Mouse (Mus musculus): ENCODE data around the gene BC025920. TPM values are rescaled to one million over a fixed set of nuclear protein-coding genes. Genes with fewer than 3 reads are reported as not detected.
"Not testable (repeated sequence)": the region's sequence is repeated elsewhere in the genome, so short reads cannot be mapped to it uniquely, and the experiment has no call there.

The BC025920 gene
- polyA plus RNA-seq, 1 experiment from 2014 or later = 1.2 TPM

DNA sequence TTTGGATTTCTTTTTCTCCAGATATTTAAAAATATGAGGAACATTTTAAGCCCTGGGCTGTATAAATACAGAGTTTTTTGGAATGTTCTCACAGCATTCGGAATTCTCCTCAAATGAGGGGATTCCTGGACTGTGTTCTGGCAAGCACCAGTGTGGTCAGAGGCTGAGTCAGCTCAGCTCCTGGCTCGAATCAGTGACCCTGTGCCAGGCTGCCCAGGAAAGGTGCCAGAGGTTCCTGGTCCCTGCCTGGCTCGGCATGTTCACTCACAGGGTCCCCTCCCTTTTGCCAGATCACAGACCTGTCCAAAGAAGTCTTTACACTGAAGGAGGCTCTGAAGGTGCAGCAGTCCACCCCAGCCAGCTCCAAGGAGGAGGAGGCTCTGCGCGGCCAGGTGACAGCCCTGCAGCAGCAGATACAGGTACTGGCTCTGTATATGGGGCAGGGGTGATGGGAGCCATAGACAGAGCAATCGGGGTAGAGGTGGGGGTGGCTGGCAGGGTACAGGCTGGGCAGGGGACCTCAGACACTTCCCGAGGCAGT, 40.0 kb downstream of the BC025920 start:
- DNase-seq (ENCODE audit: low spot score) (no peak), ATAC-seq (ENCODE audit: low FRiP score) (no peak)
- Histone ChIP-seq H3K27me3 (ENCODE audit: control insufficient read depth, insufficient read depth, low read length) (no peaks in the 10 kb centered on the region), H3K36me3 (ENCODE audit: control insufficient read depth, insufficient read depth, low read length) (no peaks in the 10 kb centered on the region), H3K4me1 (replicated peaks; ENCODE audit: control insufficient read depth, insufficient read depth, low read length) (peaks cover 8% of the 10 kb centered on the region), H3K27ac (ENCODE audit: low read depth, low read length) (no peak overlapping the region), H3K4me3 (ENCODE audit: low read depth, low read length) (no peak overlapping the region), H3K4me2 (replicated peaks; ENCODE audit: low read depth, low read length) (no peak overlapping the region), H3K9me3 (ENCODE audit: control insufficient read depth, low read length) (no peaks in the 10 kb centered on the region), H3K9ac (ENCODE audit: low read depth, low read length) (no peak overlapping the region)
- 83% methylated on average over 7 of the region's 7 CpGs for WGBS

DNA sequence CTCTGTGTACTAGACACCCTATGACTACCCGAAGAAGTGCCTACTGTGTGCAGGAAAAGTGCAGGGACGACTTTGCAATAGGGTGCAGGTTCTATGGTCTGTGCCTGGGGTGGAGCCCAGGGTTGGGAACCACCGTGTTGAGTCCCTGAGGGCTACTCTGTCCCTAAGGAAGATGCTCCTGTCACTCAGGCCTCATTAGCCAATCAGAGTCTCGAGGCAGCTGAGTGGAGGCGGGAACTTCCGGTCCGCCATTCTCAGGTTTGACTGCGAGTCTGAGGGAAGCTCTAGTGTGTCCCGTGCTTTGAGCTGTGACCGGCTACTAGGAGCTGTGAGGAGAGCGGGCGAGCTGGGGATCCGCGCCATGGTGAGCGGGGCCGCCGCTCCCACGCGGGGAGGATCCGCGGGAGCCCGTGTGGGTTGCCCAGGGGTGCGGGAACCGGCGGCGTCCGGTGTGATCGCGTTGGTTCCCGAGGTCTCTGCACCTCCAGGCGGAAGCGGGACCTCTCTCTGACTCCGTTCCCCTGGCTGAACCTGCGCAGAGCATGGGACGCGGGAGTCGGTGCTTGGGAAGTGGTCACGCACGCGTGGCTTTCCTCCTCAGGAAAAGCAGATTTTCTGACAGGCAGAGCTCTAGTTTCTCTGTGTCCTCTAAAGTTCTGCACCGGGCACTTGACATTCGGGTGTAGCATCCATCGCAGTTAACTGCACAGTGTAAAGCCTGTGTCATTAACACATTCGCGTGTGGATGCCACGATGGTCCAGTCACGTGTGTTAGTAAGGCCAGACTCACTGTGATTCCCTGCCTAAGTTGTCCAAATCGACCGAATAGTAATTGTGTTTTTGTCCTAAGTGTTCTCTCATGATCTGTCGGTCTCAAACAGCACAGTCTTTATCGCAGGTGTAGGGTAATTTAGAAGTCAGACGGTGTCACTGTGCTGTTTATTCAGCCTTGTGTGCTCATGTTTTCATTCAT, 43.0 kb downstream of the BC025920 start, which contains the start of gene Gm10778:
Gene Gm10778, plus strand, starts transcription at position 257 of the 973 bp plus-strand sequence.
- 7% methylated on average over 26 of the region's 52 CpGs for WGBS
- H3K9me3 ChIP-seq (ENCODE audit: control insufficient read depth, low read length); H3K4me1 ChIP-seq (replicated peaks; ENCODE audit: control insufficient read depth, insufficient read depth, low read length); H3K27me3 ChIP-seq (ENCODE audit: control insufficient read depth, insufficient read depth, low read length); H3K27ac ChIP-seq (ENCODE audit: low read depth, low read length); H3K36me3 ChIP-seq (ENCODE audit: control insufficient read depth, insufficient read depth, low read length): not testable (repeated sequence)
- Histone ChIP-seq H3K4me3 (ENCODE audit: low read depth, low read length) (peak within 1 kb of the TSS; percentile 48), H3K9ac (ENCODE audit: low read depth, low read length) (peak within 1 kb of the TSS; percentile 64), H3K4me2 (replicated peaks; ENCODE audit: low read depth, low read length) (peak within 1 kb of the TSS; percentile 41)
- DNase-seq (ENCODE audit: low spot score) (peak; percentile 95), ATAC-seq (ENCODE audit: low FRiP score) (peak; percentile 97)

DNA sequence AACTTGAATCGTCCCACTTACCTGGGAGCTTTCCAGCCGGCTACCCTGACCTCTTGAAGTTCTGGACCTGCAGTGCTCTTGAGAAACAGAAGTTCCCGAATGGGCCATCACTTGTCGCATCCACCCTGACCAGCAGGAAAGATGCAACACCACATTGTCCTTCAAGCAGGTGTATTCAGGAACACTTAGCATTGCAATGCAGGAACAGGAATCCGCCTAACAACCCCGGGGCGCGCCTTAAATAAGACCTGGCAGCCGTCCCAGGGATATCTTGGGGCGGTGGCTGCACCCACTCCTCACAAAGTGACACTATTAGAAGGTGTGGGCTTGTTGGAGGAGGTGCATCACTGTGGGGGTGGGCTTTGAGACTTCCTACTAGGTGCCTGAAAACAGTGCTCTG, 49.1 kb downstream of the BC025920 start:
- H3K27me3 ChIP-seq (ENCODE audit: control insufficient read depth, insufficient read depth, low read length) = no peaks in the 10 kb centered on the region
- H3K36me3 ChIP-seq (ENCODE audit: control insufficient read depth, insufficient read depth, low read length) = no peaks in the 10 kb centered on the region
- peaks cover 16% of the 10 kb centered on the region for H3K9me3 ChIP-seq (ENCODE audit: control insufficient read depth, low read length)
- DNase-seq (ENCODE audit: low spot score) = no peak
- no peak overlapping the region for H3K9ac ChIP-seq (ENCODE audit: low read depth, low read length)
- H3K4me2 ChIP-seq (replicated peaks; ENCODE audit: low read depth, low read length) = no peak overlapping the region
- 94% methylated on average over 10 of the region's 10 CpGs for WGBS
- ATAC-seq (ENCODE audit: low FRiP score) = no peak
- no peaks in the 10 kb centered on the region for H3K4me1 ChIP-seq (replicated peaks; ENCODE audit: control insufficient read depth, insufficient read depth, low read length)
- H3K4me3 ChIP-seq (ENCODE audit: low read depth, low read length) = no peak overlapping the region
- H3K27ac ChIP-seq (ENCODE audit: low read depth, low read length) = no peak overlapping the region

DNA sequence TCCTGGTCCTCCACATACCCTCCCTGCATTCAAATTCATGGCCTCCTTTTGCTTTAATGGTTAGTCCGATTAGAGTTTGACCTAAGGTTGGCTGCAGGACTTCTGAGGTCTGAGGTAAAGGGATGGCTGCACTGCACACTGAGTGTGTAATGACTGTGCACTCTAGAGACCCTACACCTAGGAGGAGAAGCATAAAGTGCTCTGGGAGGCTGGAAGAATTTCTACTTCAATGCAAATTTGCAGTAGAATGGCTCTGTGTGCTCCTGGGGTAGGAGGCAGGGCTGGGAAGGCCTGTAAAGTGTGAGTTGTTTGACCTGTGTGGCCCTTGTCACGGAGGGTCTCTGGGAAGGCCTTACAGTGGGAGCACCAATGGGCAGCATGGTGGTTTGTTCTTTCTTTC, 50.1 kb downstream of the BC025920 start:
- ATAC-seq (ENCODE audit: low FRiP score) = no peak
- Histone ChIP-seq H3K9me3 (ENCODE audit: control insufficient read depth, low read length) (peaks cover 16% of the 10 kb centered on the region), H3K27me3 (ENCODE audit: control insufficient read depth, insufficient read depth, low read length) (no peaks in the 10 kb centered on the region), H3K4me2 (replicated peaks; ENCODE audit: low read depth, low read length) (no peak overlapping the region), H3K27ac (ENCODE audit: low read depth, low read length) (no peak overlapping the region), H3K4me3 (ENCODE audit: low read depth, low read length) (no peak overlapping the region), H3K9ac (ENCODE audit: low read depth, low read length) (no peak overlapping the region), H3K36me3 (ENCODE audit: control insufficient read depth, insufficient read depth, low read length) (no peaks in the 10 kb centered on the region), H3K4me1 (replicated peaks; ENCODE audit: control insufficient read depth, insufficient read depth, low read length) (no peaks in the 10 kb centered on the region)
- DNase-seq (ENCODE audit: low spot score) = no peak
- 98% methylated on average over 2 of the region's 2 CpGs for WGBS

Other genes starting within 250 kb of the BC025920 start
- gene Mfsd12, start 248.8 kb upstream of the BC025920 start, polyA plus RNA-seq (2014; fragmentation: Nextera tagmentation; extraction: Ambion mirVana) = 3.9 and 4.6 TPM in 2 replicates
- 0.47 TPM in 1 of 2 replicates, not detected in the other for gene 4930404N11Rik, start 240.5 kb upstream of the BC025920 start, polyA plus RNA-seq (2014; fragmentation: Nextera tagmentation; extraction: Ambion mirVana)
- gene Fzr1, start 227.8 kb upstream of the BC025920 start, polyA plus RNA-seq (2014; fragmentation: Nextera tagmentation; extraction: Ambion mirVana) = 83.0 and 92.1 TPM in 2 replicates
- gene Dohh, start 221.8 kb upstream of the BC025920 start, polyA plus RNA-seq (2014; fragmentation: Nextera tagmentation; extraction: Ambion mirVana) = 44.8 and 52.6 TPM in 2 replicates
- gene Gm48551, start 221.8 kb upstream of the BC025920 start, polyA plus RNA-seq (2014; fragmentation: Nextera tagmentation; extraction: Ambion mirVana) = 2.2 and 3.2 TPM in 2 replicates
- 0.49 and 1.0 TPM in 2 replicates for gene Gm48552, start 217.3 kb upstream of the BC025920 start, polyA plus RNA-seq (2014; fragmentation: Nextera tagmentation; extraction: Ambion mirVana)
- 2.7 and 4.1 TPM in 2 replicates for gene Smim24, start 213.2 kb upstream of the BC025920 start, polyA plus RNA-seq (2014; fragmentation: Nextera tagmentation; extraction: Ambion mirVana)
- gene Nfic, start 150.6 kb upstream of the BC025920 start, polyA plus RNA-seq (2014; fragmentation: Nextera tagmentation; extraction: Ambion mirVana) = 10.9 and 11.9 TPM in 2 replicates
- 12.7 and 13.7 TPM in 2 replicates for gene Celf5, start 123.6 kb upstream of the BC025920 start, polyA plus RNA-seq (2014; fragmentation: Nextera tagmentation; extraction: Ambion mirVana)
- gene Ncln, start 109.9 kb upstream of the BC025920 start, polyA plus RNA-seq (2014; fragmentation: Nextera tagmentation; extraction: Ambion mirVana) = 43.5 and 46.9 TPM in 2 replicates
- gene S1pr4, start 106.1 kb upstream of the BC025920 start, polyA plus RNA-seq (2014; fragmentation: Nextera tagmentation; extraction: Ambion mirVana) = 0.15 and 0.24 TPM in 2 replicates
- 0.56 and 0.66 TPM in 2 replicates for gene Gna15, start 82.0 kb upstream of the BC025920 start, polyA plus RNA-seq (2014; fragmentation: Nextera tagmentation; extraction: Ambion mirVana)
- gene Gna11, start 61.1 kb upstream of the BC025920 start, polyA plus RNA-seq (2014; fragmentation: Nextera tagmentation; extraction: Ambion mirVana) = 57.3 and 61.7 TPM in 2 replicates
- gene Aes, start 46.8 kb upstream of the BC025920 start, polyA plus RNA-seq (2014; fragmentation: Nextera tagmentation; extraction: Ambion mirVana) = 264 and 280 TPM in 2 replicates
- 7.2 and 8.8 TPM in 2 replicates for gene Tle2, start 31.7 kb upstream of the BC025920 start, polyA plus RNA-seq (2014; fragmentation: Nextera tagmentation; extraction: Ambion mirVana)
- gene Tle6, start 5.2 kb upstream of the BC025920 start, polyA plus RNA-seq (2014; fragmentation: Nextera tagmentation; extraction: Ambion mirVana) = 5.1 and 7.7 TPM in 2 replicates
- 40.6 and 42.2 TPM in 2 replicates for gene Sirt6, start 21.5 kb downstream of the BC025920 start, polyA plus RNA-seq (2014; fragmentation: Nextera tagmentation; extraction: Ambion mirVana)
- 2.7 and 4.4 TPM in 2 replicates for gene Ankrd24, start 22.3 kb downstream of the BC025920 start, polyA plus RNA-seq (2014; fragmentation: Nextera tagmentation; extraction: Ambion mirVana)
- gene Gm10778, start 42.8 kb downstream of the BC025920 start, polyA plus RNA-seq (2014; fragmentation: Nextera tagmentation; extraction: Ambion mirVana) = 5.9 and 6.9 TPM in 2 replicates
- gene Zfp433, start 98.6 kb downstream of the BC025920 start, polyA plus RNA-seq (2014; fragmentation: Nextera tagmentation; extraction: Ambion mirVana) = 20.0 and 22.6 TPM in 2 replicates
- 17.9 and 19.2 TPM in 2 replicates for gene Gm3055, start 164.9 kb downstream of the BC025920 start, polyA plus RNA-seq (2014; fragmentation: Nextera tagmentation; extraction: Ambion mirVana)
- gene Gm4767, start 205.9 kb downstream of the BC025920 start, polyA plus RNA-seq (2014; fragmentation: Nextera tagmentation; extraction: Ambion mirVana) = 3.5 and 3.9 TPM in 2 replicates

All from hindbrain, embryonic 11.5 days (tissue).